Mouse (Mus musculus) bone marrow, adult 2 months (tissue): Measurements from ENCODE around the gene Scaf4.

Source experiments
- CTCF ChIP-seq: fragments of 200-500 bp; IDR thresholded peaks from 2 replicates; pipeline ENCODE4 v1.5.1; 2011; ENCODE audit warnings: low read length, control low read depth; ENCODE audit not compliant: control insufficient read depth, insufficient read depth
- POLR2A ChIP-seq: fragments of 200-500 bp; IDR thresholded peaks from 2 replicates; pipeline ENCODE4 v1.6.1; 2011; ENCODE audit warnings: low read depth, mild to moderate bottlenecking, control low read depth, low read length, borderline replicate concordance; ENCODE audit not compliant: control insufficient read depth

- TF ChIP-seq CTCF = no peak
- TF ChIP-seq POLR2A = no peak
These were observed 50.6 kb downstream of the Scaf4 start for GRCm38 (mm10) chr16:90233702-90234101.
